ENCODE assay signal across 1 mouse cellular context in genomic region chr9:66974721-66975225, GRCm38 (mm10).
TF ChIP-seq lines count a peak whose summit lies in the region.

No protein-coding gene starts in this region.

TF ChIP-seq in CH12.LX, 34 proteins besides CTCF, POLR2A, EP300 and RAD21 (continued from another document):
- no peak for TF ChIP-seq E2F4 (IDR thresholded peaks at IDR 0.05; ENCODE audit: insufficient replicate concordance, low read depth, low read length)
- TF ChIP-seq TCF12 (IDR thresholded peaks at IDR 0.05; ENCODE audit: low read depth, low read length): peak; percentile 47; the same call in 1 of the 2 replicates
- TF ChIP-seq ELF1 (IDR thresholded peaks at IDR 0.05; ENCODE audit: low read depth, low read length): peak; percentile 64
- TF ChIP-seq PAX5 (IDR thresholded peaks at IDR 0.05; ENCODE audit: low read length): no peak
- peak; percentile 49 for TF ChIP-seq NRF1 (IDR thresholded peaks at IDR 0.05; ENCODE audit: low read depth, low read length)
- 0 out of 2 replicates have a peak, but pooled peaks have one; percentile 17 for TF ChIP-seq MEF2A (IDR thresholded peaks at IDR 0.05; ENCODE audit: borderline replicate concordance, low read depth, low read length)
TF ChIP-seq in CH12.LX: peak in this region for 5.
